Mouse (Mus musculus): Measurements from ENCODE around the gene Krt26. TPM values are rescaled to one million over a fixed set of nuclear protein-coding genes. Genes with fewer than 3 reads are reported as not detected.

Gene Krt26
- total RNA-seq (2021) = not detected
- long read RNA-seq, experiment 1, transcript Krt26-201 (8 exons, 2,471 nt) = major isoform, 13 of 15 reads
- long read RNA-seq, experiment 1, partial matches to known transcripts = 0 of 15 reads
- long read RNA-seq, experiment 1, other reads (novel, unspliced or antisense) = 1 of 15 reads
- long read RNA-seq, experiment 2 = 0 reads

GRCm38 (mm10) chr11:99337866-99338265, at the start of gene Krt26:
Gene Krt26, minus strand, starts transcription at chr11:99337966.
- no peak for DNase-seq (ENCODE audit: low spot score in 2 of 2)

GRCm38 (mm10) chr11:99385813-99386721, 48.3 kb upstream of the Krt26 start:
- DNase-seq (ENCODE audit: low spot score in 2 of 2) = peak; percentile 81 to 91

- DNase-seq (ENCODE audit: low spot score in 2 of 2) = peak; percentile 53 to 66
Observed at GRCm38 (mm10) chr11:99379568-99379967, 41.8 kb upstream of the Krt26 start.

GRCm38 (mm10) chr11:99374803-99375202, 37.0 kb upstream of the Krt26 start, which contains the start of gene Krt28:
Gene Krt28, minus strand, starts transcription at chr11:99374903.
- DNase-seq (ENCODE audit: low spot score in 2 of 2) = no peak

DNA sequence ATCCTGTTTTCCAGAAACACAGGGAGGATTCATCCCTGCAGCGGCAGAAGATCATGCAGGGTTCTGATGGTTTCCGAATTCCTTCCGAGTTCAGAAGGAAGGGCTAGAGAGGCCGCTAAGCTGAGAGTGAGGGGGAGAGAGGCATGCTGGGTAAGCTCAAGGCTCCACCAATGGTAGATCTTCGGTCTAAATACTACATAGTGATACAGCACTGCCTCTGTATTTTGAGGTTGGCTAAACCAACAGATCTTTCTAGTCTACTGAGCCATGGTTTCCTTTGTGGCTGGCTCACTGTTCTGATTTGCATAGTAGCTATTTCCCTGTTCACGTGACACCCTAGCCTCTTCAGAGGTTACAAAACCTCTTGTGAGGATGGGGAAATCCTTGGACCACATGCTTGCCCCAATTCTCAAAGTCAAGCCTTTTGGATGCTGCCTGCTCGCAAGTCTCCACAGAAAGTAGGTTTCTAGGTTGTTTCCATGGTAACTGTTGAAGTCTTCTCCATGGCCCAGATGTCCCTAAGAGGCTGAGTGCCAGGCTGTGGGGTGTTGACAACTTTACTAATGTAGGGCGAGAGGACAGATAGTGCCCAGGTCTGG, 32.2 kb upstream of the Krt26 start:
- DNase-seq (ENCODE audit: low spot score in 2 of 2) = no peak

GRCm38 (mm10) chr11:99369229-99369628, 31.5 kb upstream of the Krt26 start:
- DNase-seq (ENCODE audit: low spot score in 2 of 2) = no peak

DNA sequence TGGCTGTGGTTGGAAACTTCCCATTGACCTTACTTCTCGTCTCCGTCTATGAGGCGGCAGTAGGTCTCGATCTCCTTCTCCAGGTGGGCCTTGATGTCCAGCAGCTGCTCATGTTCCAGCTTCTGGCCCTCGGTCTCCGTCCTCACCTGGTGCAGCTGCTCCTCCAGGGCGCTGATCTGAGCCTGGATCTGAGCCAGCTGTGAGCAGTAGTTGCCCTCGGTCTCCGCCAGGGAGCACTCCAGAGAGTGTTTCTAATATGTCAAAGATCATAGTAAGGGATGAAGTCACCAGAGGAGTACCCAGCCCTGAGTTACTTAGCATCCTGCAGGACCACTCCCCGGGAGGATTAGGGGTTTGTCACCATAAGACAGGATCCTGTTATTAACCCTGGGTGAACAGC, 29.0 kb upstream of the Krt26 start:
- peak in 1 of 2 experiments; percentile 22 for DNase-seq (ENCODE audit: low spot score in 2 of 2)

- DNase-seq (ENCODE audit: low spot score in 2 of 2) = no peak
Observed at GRCm38 (mm10) chr11:99364412-99364811, 26.6 kb upstream of the Krt26 start.

DNA sequence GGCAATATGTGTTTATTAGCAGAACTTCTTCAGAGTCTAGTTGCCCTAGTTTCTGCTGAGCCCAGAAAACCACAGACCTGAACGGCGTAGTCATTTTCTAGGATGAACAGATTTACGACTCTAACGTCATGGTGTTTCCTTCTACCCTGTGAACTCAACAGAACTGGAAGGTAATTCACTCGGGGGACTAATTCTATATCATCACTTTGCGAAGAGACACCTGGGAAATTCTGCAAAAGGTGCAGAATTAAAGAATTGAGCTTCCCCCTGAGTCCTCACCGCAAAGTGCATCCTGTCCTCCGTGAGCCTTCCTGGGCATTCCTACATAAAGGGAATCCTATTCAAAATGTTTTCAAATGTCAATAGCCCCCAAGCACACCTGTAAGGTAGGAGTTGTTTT, 23.7 kb upstream of the Krt26 start:
- DNase-seq (ENCODE audit: low spot score in 2 of 2) = no peak

- no peak for DNase-seq (ENCODE audit: low spot score in 2 of 2)
Observed at GRCm38 (mm10) chr11:99351004-99351403, 13.2 kb upstream of the Krt26 start, which contains the start of gene Krt27. Gene Krt27, minus strand, starts transcription at chr11:99351104.

- DNase-seq (ENCODE audit: low spot score in 2 of 2) = no peak
Observed at GRCm38 (mm10) chr11:99339299-99339847, 1.6 kb upstream of the Krt26 start.

GRCm38 (mm10) chr11:99333426-99333825, 4.3 kb downstream of the Krt26 start:
- DNase-seq (ENCODE audit: low spot score in 2 of 2) = no peak

- no peak for DNase-seq (ENCODE audit: low spot score in 2 of 2)
Observed at GRCm38 (mm10) chr11:99329655-99330054, 8.1 kb downstream of the Krt26 start.

DNA sequence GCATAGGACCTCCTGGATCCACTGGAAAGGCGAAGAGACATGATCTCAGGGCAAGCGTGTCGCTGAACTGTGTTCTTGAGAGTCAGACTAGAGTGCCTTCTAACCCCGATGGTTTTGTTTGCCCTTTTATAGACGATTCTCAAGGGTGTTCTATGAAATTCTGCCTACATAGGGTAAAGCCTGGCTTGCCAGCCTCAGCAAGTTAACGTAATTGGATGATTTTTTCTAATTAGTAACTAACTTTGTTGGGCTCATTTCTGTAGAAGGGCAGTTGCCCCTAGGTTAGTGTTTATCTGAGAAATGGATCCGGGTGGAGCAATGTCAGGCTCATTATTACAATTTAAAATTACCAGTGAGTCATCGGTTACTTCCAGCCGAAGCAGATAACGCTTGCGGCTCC, 14.9 kb downstream of the Krt26 start, which contains the start of gene Krt25:
Gene Krt25 (minus strand): TSS at position 101 of the 400 bp plus-strand sequence.
- no peak for DNase-seq (ENCODE audit: low spot score in 2 of 2)

DNA sequence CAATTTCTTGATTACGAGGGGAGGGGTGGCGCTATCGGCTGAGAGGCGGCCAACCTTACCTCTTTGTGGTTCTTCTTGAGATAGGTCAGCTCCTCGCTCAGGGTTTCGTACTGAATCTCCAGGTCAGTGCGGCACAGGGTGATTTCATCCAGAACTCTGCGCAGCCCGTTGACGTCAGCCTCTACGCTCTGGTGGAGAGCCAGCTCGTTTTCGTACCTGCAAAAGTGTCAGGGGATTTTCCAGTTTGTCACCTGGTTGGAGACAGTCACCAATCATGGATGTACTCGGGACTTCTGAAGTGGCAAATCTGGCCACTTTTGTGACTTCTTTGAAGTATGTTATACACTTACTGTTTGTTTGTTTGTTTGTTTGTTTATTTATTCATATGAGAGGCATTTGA, 16.7 kb downstream of the Krt26 start:
- DNase-seq (ENCODE audit: low spot score in 2 of 2) = no peak

DNA sequence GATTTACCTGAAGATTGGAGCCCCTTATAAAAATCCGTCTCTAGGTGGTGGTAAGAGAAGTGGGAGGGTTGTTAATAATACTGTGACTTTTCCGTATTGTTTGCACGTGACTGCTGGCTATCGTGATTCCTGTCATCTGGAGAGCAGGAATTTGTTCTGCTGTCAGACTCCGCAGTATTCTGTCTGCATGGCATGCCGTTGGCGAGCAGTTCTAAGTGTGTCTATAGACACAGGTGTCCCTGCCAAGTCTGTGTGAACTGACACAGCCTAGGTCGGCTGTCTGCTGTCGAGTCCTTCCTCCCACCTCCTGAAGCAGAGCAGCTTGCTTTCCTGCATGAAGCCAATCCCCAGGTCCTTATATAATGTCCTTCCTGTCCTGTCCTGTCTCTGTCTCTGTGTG, 18.6 kb downstream of the Krt26 start:
- no peak for DNase-seq (ENCODE audit: low spot score in 2 of 2)

- DNase-seq (ENCODE audit: low spot score in 2 of 2) = no peak
Observed at GRCm38 (mm10) chr11:99316543-99316942, 21.2 kb downstream of the Krt26 start.

DNA sequence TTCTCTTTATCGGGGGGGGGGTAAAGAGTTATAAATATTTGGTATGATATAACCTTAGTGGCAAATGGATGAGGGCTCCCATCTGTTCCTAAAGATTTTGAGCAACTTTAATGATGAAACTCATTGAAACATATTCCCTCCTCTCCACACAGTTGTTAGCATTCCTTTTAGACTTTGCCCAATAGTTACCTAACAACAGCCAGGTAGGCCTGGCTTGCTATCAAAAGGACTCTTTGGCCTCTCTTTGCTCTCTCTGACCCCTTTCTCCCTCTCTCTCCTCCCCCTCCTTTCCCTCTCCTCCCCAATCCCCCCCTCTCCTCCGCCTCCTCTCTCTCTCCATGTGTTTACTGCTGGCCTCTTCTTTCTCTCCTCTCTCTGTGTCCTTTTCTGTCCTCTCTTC, 23.2 kb downstream of the Krt26 start:
- no peak for DNase-seq (ENCODE audit: low spot score in 2 of 2)

- no peak for DNase-seq (ENCODE audit: low spot score in 2 of 2)
Observed at GRCm38 (mm10) chr11:99310882-99311281, 26.9 kb downstream of the Krt26 start.

- DNase-seq (ENCODE audit: low spot score in 2 of 2) = peak in 1 of 2 experiments; percentile 41
Observed at GRCm38 (mm10) chr11:99307579-99307978, 30.2 kb downstream of the Krt26 start.

GRCm38 (mm10) chr11:99295039-99295438, 42.7 kb downstream of the Krt26 start:
- DNase-seq (ENCODE audit: low spot score in 2 of 2) = no peak

DNA sequence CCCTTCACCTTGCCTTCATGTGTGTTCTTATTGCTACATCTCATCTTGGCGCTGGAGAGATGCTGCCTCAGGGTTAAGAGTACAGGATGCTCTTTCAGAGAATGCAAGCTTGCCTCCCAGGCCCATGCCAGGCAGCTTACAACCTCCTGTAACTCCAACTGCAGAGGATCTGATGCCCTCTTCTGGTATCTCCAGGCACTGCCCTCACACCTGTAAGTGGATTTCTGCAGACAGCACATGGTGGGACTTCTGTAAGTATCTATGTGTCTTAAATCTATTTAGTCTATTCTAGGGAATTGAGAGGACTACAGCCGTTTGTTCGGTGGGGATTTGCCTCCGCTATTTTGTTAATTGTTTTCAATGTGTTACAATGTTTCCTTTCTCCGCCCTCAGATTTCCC, 44.9 kb downstream of the Krt26 start:
- peak in 1 of 2 experiments; percentile 20 for DNase-seq (ENCODE audit: low spot score in 2 of 2)
